ENCODE assay signal across 11 mouse cellular contexts in genomic region chr6:86917231-86917630, GRCm38 (mm10).
DNase-seq lines count a peak whose midpoint lies in the region; ATAC-seq and TF ChIP-seq lines count a peak whose summit lies in the region.
"Had no signal": no experiment of that assay in that cellular context is flagged by ENCODE, and none has a peak within 500 bp of the region (broad histone marks: within the 10 kb centered on the region; RNA-seq: fewer than 3 reads in every experiment).

No protein-coding gene starts in this region.

- WGBS in stomach, postnatal 0 days: 59% methylated on average over 4 of the region's 4 CpGs
- 89% methylated on average over 4 of the region's 4 CpGs for WGBS in thymus, adult 2 months

- no peak for TF ChIP-seq EP300 in stomach, postnatal 0 days (optimal IDR thresholded peaks at IDR 0.05)

- no peak overlapping the region for H3K4me2 ChIP-seq in stomach, postnatal 0 days (replicated peaks; ENCODE audit: low read depth)
- H3K4me2 ChIP-seq: liver, embryonic 15.5 days; neural tube, embryonic 13.5 days had no signal

- no peak for ATAC-seq in stomach, postnatal 0 days (ENCODE audit: low FRiP score, low TSS enrichment)

- H3K9me3 ChIP-seq in stomach, postnatal 0 days (ENCODE audit: control insufficient read depth, low read length): no peaks in the 10 kb centered on the region
- H3K9me3 ChIP-seq: G1E; liver, embryonic 15.5 days; neural tube, embryonic 13.5 days had no signal

- DNase-seq in testis, postnatal 10 days (ENCODE audit: low spot score): peak; percentile 61
- no peak for DNase-seq in testis, postnatal 14 days (ENCODE audit: low spot score)
- peak; percentile 31 for DNase-seq in gastrocnemius, postnatal 10 days
- peak; percentile 63 for DNase-seq in layer of hippocampus, adult 9-11 months
- no peak for DNase-seq in stomach, postnatal 0 days (ENCODE audit: low spot score)
- no peak for DNase-seq in kidney, adult 8-10 months
- no peak for DNase-seq in thymus, postnatal 14 days
- no peak for DNase-seq in thymus, adult 2 months

- no peaks in the 10 kb centered on the region for H3K36me3 ChIP-seq in stomach, postnatal 0 days (ENCODE audit: control insufficient read depth, insufficient read depth, low read length)
- H3K36me3 ChIP-seq in thymus, adult 2 months (ENCODE audit: control insufficient read depth, insufficient read depth, low read length): no peaks in the 10 kb centered on the region
- H3K36me3 ChIP-seq: liver, embryonic 15.5 days; neural tube, embryonic 13.5 days had no signal

- no peaks in the 10 kb centered on the region for H3K27me3 ChIP-seq in stomach, postnatal 0 days (ENCODE audit: control insufficient read depth, insufficient read depth, low read length)
- H3K27me3 ChIP-seq in thymus, adult 2 months (ENCODE audit: control insufficient read depth, insufficient read depth, low read length): no peaks in the 10 kb centered on the region
- H3K27me3 ChIP-seq: liver, embryonic 15.5 days; neural tube, embryonic 13.5 days had no signal

- no peak for TF ChIP-seq POLR2A in thymus, adult 2 months (IDR thresholded peaks at IDR 0.05; ENCODE audit: control insufficient read depth, extremely low read depth, insufficient read depth, low read length, poor library complexity)

- 0 out of 2 replicates have a peak, but pooled peaks cover 4% of the 10 kb centered on the region for H3K4me1 ChIP-seq in stomach, postnatal 0 days (replicated peaks; ENCODE audit: control insufficient read depth, insufficient read depth)
- peaks cover 9% of the 10 kb centered on the region for H3K4me1 ChIP-seq in thymus, adult 2 months (replicated peaks; ENCODE audit: control insufficient read depth, insufficient read depth, low read length)

- H3K9ac ChIP-seq in stomach, postnatal 0 days (ENCODE audit: low read length): no peak overlapping the region
- H3K9ac ChIP-seq: liver, embryonic 15.5 days; neural tube, embryonic 13.5 days had no signal

- TF ChIP-seq CTCF in stomach, postnatal 0 days (IDR thresholded peaks at IDR 0.05; ENCODE audit: low read depth): no peak
- no peak for TF ChIP-seq CTCF in thymus, adult 2 months (IDR thresholded peaks at IDR 0.05; ENCODE audit: borderline replicate concordance, control insufficient read depth, extremely low read depth, insufficient read depth, low read length, poor library complexity)

- H3K4me3 ChIP-seq in stomach, postnatal 0 days (ENCODE audit: low read depth, low read length): no peak overlapping the region
- H3K4me3 ChIP-seq in thymus, adult 2 months (ENCODE audit: control insufficient read depth, insufficient read depth, low read length): no peak overlapping the region
- H3K4me3 ChIP-seq: liver, embryonic 15.5 days; neural tube, embryonic 13.5 days had no signal

- 0 out of 2 replicates have a peak overlapping the region, but pooled peaks have one; percentile 18 for H3K27ac ChIP-seq in stomach, postnatal 0 days (replicated peaks)
- H3K27ac ChIP-seq in thymus, adult 2 months (ENCODE audit: control insufficient read depth, insufficient read depth, low read length): no peak overlapping the region
- H3K27ac ChIP-seq: liver, embryonic 15.5 days; neural tube, embryonic 13.5 days had no signal

Comparison
In these comparisons a context has a peak if more than half of its experiments do, and no peak if none do; other contexts are left out.
1. DNase-seq: peak in testis, postnatal 10 days (single experiment), gastrocnemius, postnatal 10 days (single experiment) and layer of hippocampus, adult 9-11 months (single experiment); none in testis, postnatal 14 days (single experiment), stomach, postnatal 0 days (single experiment), kidney, adult 8-10 months (0 of 2), thymus, postnatal 14 days (single experiment) and thymus, adult 2 months (single experiment).